Mouse (Mus musculus) frontal cortex, adult (tissue): ENCODE measurements at regions not wholly inside any gene's neighbourhood (a gene's known extent, or its start where the extent isn't known, plus 50 kb on each side); places are given as distances from the start of the nearest gene placed in this dataset.
A peak's percentile ranks its signal among the peaks of the same experiment; 100 is the strongest.

Source experiments
- ATAC-seq: cut with Nextera tagmentation; 2 replicates; pipeline ENCODE4 v1.9.2; 2017; ENCODE audit warnings: mild to moderate bottlenecking, moderate library complexity, mixed read lengths; ENCODE audit not compliant: low TSS enrichment

DNA sequence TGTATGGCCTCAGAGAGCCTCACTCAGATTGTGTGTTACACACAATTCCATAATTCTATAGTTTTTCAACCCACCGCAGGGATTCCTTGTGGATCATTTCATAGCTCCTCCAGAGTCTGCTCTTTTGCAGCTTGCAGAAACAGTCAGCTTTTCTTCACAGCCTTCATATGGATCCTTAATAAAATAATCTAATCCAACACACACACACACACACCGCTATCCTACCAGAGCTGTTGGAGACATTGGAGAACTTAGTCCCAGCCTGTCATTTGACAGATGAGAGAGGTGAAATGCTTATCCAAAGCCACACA is 71.2 kb upstream of the Foxo1 start:
- no peak for ATAC-seq

- ATAC-seq: peak; percentile 80
These were observed 70.0 kb upstream of the Foxo1 start for GRCm38 (mm10) chr3:52197982-52198750.

- peak; percentile 26; the same call in 1 of the 2 replicates for ATAC-seq
These were observed 69.1 kb upstream of the Foxo1 start for GRCm38 (mm10) chr3:52198751-52199738.

GRCm38 (mm10) chr3:52200106-52200505 is 68.0 kb upstream of the Foxo1 start:
- peak; percentile 49 for ATAC-seq

DNA sequence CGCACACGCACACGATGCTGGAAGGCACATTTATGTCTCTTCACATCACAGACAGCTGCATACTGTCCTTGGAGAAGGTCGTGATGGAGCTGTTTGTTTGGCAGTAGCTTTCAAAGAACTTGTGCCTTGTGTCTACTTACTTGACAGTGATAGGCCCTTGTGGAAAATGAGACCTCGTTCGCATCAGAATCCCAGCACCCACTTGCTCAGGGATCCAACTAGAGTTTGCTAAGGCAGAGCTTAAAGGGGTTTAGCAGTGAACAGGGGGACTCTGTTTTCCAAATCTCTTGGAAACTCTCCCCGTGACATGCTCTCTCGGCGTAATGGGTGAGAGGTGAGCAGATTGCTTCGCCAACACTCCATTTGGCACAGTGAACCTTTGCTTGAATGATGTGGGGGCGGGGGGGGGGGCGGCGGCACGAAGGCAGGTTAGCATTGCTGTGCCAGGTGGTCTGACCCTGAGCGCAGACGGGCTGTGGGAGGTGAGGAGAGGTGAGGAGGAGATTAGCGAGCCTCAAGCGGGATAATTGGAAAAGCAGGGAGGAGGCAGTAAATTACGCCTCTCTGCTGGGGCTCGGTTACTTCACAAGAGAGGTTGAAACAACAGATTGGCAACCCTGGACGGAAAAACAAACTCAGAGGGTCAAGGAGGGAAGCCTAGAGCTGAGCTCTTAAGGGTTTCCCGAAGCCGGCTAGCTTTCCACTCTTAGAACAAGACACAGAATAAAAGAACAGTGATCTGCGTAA is 57.4 kb upstream of the Foxo1 start:
- 0 out of 2 replicates have a peak, but pooled peaks have one; percentile 9 for ATAC-seq

DNA sequence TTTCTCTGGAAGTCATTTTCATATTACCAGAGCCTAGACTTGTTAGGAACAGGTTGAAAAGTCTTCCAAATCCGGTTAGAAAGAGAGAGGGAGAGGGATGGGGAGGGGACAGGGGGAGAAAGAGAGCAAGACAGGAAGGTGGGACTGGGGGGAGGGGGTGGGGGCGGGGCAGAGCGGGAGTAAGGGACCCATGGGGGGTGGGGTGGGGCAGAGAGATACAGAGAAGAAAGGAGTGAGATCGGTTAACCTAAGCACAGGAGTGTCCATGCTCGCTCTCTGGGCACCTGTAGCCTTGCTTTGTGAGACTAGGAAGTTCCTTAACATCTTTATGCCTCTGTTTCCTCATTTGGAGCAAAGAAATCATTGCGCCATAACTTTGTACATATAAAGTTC is 56.8 kb upstream of the Foxo1 start:
- ATAC-seq: no peak

GRCm38 (mm10) chr3:52214114-52214513 is 54.0 kb upstream of the Foxo1 start:
- ATAC-seq: no peak

- ATAC-seq: peak; percentile 69; the same call in 1 of the 2 replicates
These were observed 53.1 kb upstream of the Foxo1 start for GRCm38 (mm10) chr3:52215083-52215482.
